Mouse (Mus musculus) lung, embryonic 14.5 days (tissue): Measurements from ENCODE around the gene Eef1akmt2. TPM values are rescaled to one million over a fixed set of nuclear protein-coding genes. Genes with fewer than 3 reads are reported as not detected.

Experiments
- ATAC-seq: fragments of 200-750 bp; cut with Nextera tagmentation; 2 replicates; pipeline ENCODE4 v1.8.0; 2017; ENCODE audit warnings: mild to moderate bottlenecking, moderate TSS enrichment, moderate library complexity; ENCODE audit not compliant: insufficient read depth
- DNase-seq: peaks from one replicate; pipeline ENCODE4 v3.0.0-alpha.2; 2015
- H3K27ac ChIP-seq: fragments of 300-500 bp; sonication (generic); 2 replicates; pipeline ENCODE4 v1.5.1; 2014; ENCODE audit warnings: low read depth, mild to moderate bottlenecking, moderate library complexity
- H3K27me3 ChIP-seq: fragments of 300-500 bp; sonication (generic); 2 replicates; pipeline ENCODE4 v1.6.1; 2014; ENCODE audit warnings: low read length, control low read depth; ENCODE audit not compliant: insufficient read depth
- H3K36me3 ChIP-seq: fragments of 300-500 bp; sonication (generic); 2 replicates; pipeline ENCODE4 v1.6.1; 2014; ENCODE audit warnings: control low read depth; ENCODE audit not compliant: insufficient read depth
- H3K4me1 ChIP-seq: fragments of 300-500 bp; sonication (generic); 2 replicates; pipeline ENCODE4 v1.6.1; 2014; ENCODE audit warnings: antibody characterized with exemption, control low read depth; ENCODE audit not compliant: insufficient read depth
- H3K4me2 ChIP-seq: fragments of 300-500 bp; sonication (generic); 2 replicates; pipeline ENCODE4 v1.6.1; 2014; ENCODE audit warnings: mild to moderate bottlenecking
- H3K4me3 ChIP-seq: fragments of 300-500 bp; sonication (generic); 2 replicates; pipeline ENCODE4 v1.5.1; 2014; ENCODE audit warnings: low read depth, low read length
- H3K9ac ChIP-seq: fragments of 300-500 bp; sonication (generic); 2 replicates; pipeline ENCODE4 v1.6.1; 2014
- H3K9me3 ChIP-seq: fragments of 300-500 bp; sonication (generic); 2 replicates; pipeline ENCODE4 v1.6.1; 2016; ENCODE audit warnings: low read depth, low read length, control low read depth
- CTCF ChIP-seq: IDR thresholded peaks from 2 replicates; pipeline ENCODE4 v1.5.1; 2016; ENCODE audit warnings: antibody characterized with exemption, low read depth
- WGBS: fragments of 180-500 bp; shearing (Covaris S2); extraction: QIAGEN DNeasy Blood & Tissue Kit; methylation state at CpG from one replicate; pipeline ENCODE4 v1.1.7; 2014; 5-methylcytosine and 5-hydroxymethylcytosine counted together
- polyA plus RNA-seq: library from polyadenylated mRNA; unstranded; fragments of >200 nt; fragmentation: Nextera tagmentation; extraction: Ambion mirVana; gene quantifications from 2 replicates; pipeline ENCODE4 v1.2.1, GENCODE M21; 2014

Gene Eef1akmt2
- polyA plus RNA-seq, 1 experiment from 2014 or later, result 61.8 TPM

GRCm38 (mm10) chr7:132888052-132888451 lies 35.6 kb upstream of the Eef1akmt2 start:
- DNase-seq, result no peak
- TF ChIP-seq CTCF, result no peak
- WGBS, result 36% methylated on average over 3 of the region's 3 CpGs

GRCm38 (mm10) chr7:132887019-132887804 lies 34.7 kb upstream of the Eef1akmt2 start:
- no peak overlapping the region for H3K9ac ChIP-seq
- WGBS, result 44% methylated on average over 7 of the region's 7 CpGs
- no peak for ATAC-seq
- H3K4me3 ChIP-seq, result no peak overlapping the region
- H3K4me1 ChIP-seq, result no peaks in the 10 kb centered on the region
- peaks cover 25% of the 10 kb centered on the region for H3K36me3 ChIP-seq
- H3K4me2 ChIP-seq, result no peak overlapping the region
- TF ChIP-seq CTCF, result no peak
- no peak for DNase-seq
- H3K27ac ChIP-seq, result peak overlapping the region; percentile 26; the same call in 1 of the 2 replicates
- no peaks in the 10 kb centered on the region for H3K27me3 ChIP-seq
- H3K9me3 ChIP-seq, result no peaks in the 10 kb centered on the region

More at GRCm38 (mm10) chr7:132888052-132888451, 35.6 kb upstream of the Eef1akmt2 start:
- Histone ChIP-seq H3K4me2 (no peak overlapping the region), H3K27ac (no peak overlapping the region), H3K27me3 (no peaks in the 10 kb centered on the region), H3K36me3 (peaks cover 17% of the 10 kb centered on the region), H3K4me3 (no peak overlapping the region), H3K9me3 (no peaks in the 10 kb centered on the region), H3K9ac (no peak overlapping the region), H3K4me1 (no peaks in the 10 kb centered on the region)
- ATAC-seq, result no peak

GRCm38 (mm10) chr7:132884031-132884430 lies 31.6 kb upstream of the Eef1akmt2 start:
- peaks cover 55% of the 10 kb centered on the region for H3K36me3 ChIP-seq
- no peak for ATAC-seq

GRCm38 (mm10) chr7:132882343-132882742 lies 29.9 kb upstream of the Eef1akmt2 start:
- Histone ChIP-seq H3K4me3 (no peak overlapping the region), H3K9ac (no peak overlapping the region), H3K36me3 (peaks cover 69% of the 10 kb centered on the region), H3K9me3 (no peaks in the 10 kb centered on the region), H3K4me1 (no peaks in the 10 kb centered on the region), H3K27ac (no peak overlapping the region), H3K4me2 (no peak overlapping the region), H3K27me3 (no peaks in the 10 kb centered on the region)
- peak; percentile 47 for TF ChIP-seq CTCF
- WGBS, result 73% methylated on average over 2 of the region's 2 CpGs
- ATAC-seq (no peak), DNase-seq (peak; percentile 57)

More at GRCm38 (mm10) chr7:132884031-132884430, 31.6 kb upstream of the Eef1akmt2 start:
- Histone ChIP-seq H3K27ac (no peak overlapping the region), H3K4me3 (no peak overlapping the region), H3K4me2 (no peak overlapping the region), H3K9ac (no peak overlapping the region), H3K9me3 (no peaks in the 10 kb centered on the region), H3K27me3 (no peaks in the 10 kb centered on the region), H3K4me1 (no peaks in the 10 kb centered on the region)
- peak; percentile 48 for TF ChIP-seq CTCF
- DNase-seq, result no peak
- WGBS, result 89% methylated on average over 7 of the region's 7 CpGs

GRCm38 (mm10) chr7:132880276-132880675 lies 27.8 kb upstream of the Eef1akmt2 start:
- DNase-seq (no peak), ATAC-seq (no peak)
- TF ChIP-seq CTCF, result no peak
- Histone ChIP-seq H3K4me3 (no peak overlapping the region), H3K9ac (no peak overlapping the region), H3K9me3 (no peaks in the 10 kb centered on the region), H3K27ac (no peak overlapping the region), H3K36me3 (peaks cover 90% of the 10 kb centered on the region), H3K4me2 (no peak overlapping the region), H3K4me1 (no peaks in the 10 kb centered on the region), H3K27me3 (no peaks in the 10 kb centered on the region)
- WGBS, result 76% methylated on average over 1 of the region's 1 CpGs

GRCm38 (mm10) chr7:132875391-132876086 lies 23.1 kb upstream of the Eef1akmt2 start:
- DNase-seq (no peak), ATAC-seq (no peak)
- no peak overlapping the region for H3K4me2 ChIP-seq
- H3K27ac ChIP-seq, result no peak overlapping the region
- H3K9me3 ChIP-seq, result no peaks in the 10 kb centered on the region
- TF ChIP-seq CTCF, result no peak
- no peak overlapping the region for H3K9ac ChIP-seq
- no peak overlapping the region for H3K4me3 ChIP-seq
- peaks cover 90% of the 10 kb centered on the region for H3K36me3 ChIP-seq
- 87% methylated on average over 2 of the region's 2 CpGs for WGBS
- no peaks in the 10 kb centered on the region for H3K4me1 ChIP-seq
- no peaks in the 10 kb centered on the region for H3K27me3 ChIP-seq

- DNase-seq, result no peak
- H3K4me1 ChIP-seq, result no peaks in the 10 kb centered on the region
- no peaks in the 10 kb centered on the region for H3K9me3 ChIP-seq
- no peak overlapping the region for H3K9ac ChIP-seq
- no peak overlapping the region for H3K4me3 ChIP-seq
- H3K36me3 ChIP-seq, result peaks cover 91% of the 10 kb centered on the region
- no peaks in the 10 kb centered on the region for H3K27me3 ChIP-seq
- TF ChIP-seq CTCF, result no peak
- no peak overlapping the region for H3K4me2 ChIP-seq
- no peak overlapping the region for H3K27ac ChIP-seq
- no peak for ATAC-seq
- 89% methylated on average over 2 of the region's 2 CpGs for WGBS
These were observed 20.6 kb upstream of the Eef1akmt2 start for GRCm38 (mm10) chr7:132873043-132873442.
